Mouse (Mus musculus) liver, embryonic 14.5 days (tissue): ENCODE measurements around the gene Srm. TPM values are rescaled to one million over a fixed set of nuclear protein-coding genes. Genes with fewer than 3 reads are reported as not detected.

Experiments
- ATAC-seq: fragments of 200-750 bp; cut with Nextera tagmentation; 2 replicates; pipeline ENCODE4 v1.8.0; 2017; ENCODE audit warnings: moderate number of reproducible peaks, mild to moderate bottlenecking, moderate library complexity; ENCODE audit not compliant: insufficient read depth
- DNase-seq, 3 experiments: peaks; one replicate each; pipeline ENCODE4 v3.0.0-alpha.2; 2012 to 2013; ENCODE audit warnings: low read depth in 3 of 3, low spot score in 3 of 3
- H3K27ac ChIP-seq: fragments of 300-500 bp; sonication (generic); 2 replicates; pipeline ENCODE4 v1.5.1; 2014; ENCODE audit warnings: moderate library complexity, mild to moderate bottlenecking, control low read depth, inconsistent platforms
- H3K27me3 ChIP-seq: fragments of 300-500 bp; sonication (generic); 2 replicates; pipeline ENCODE4 v1.6.1; 2014; ENCODE audit warnings: mild to moderate bottlenecking, low read length, moderate library complexity; ENCODE audit not compliant: control insufficient read depth, insufficient read depth
- H3K36me3 ChIP-seq: fragments of 300-500 bp; sonication (generic); replicated peaks from 2 replicates; pipeline ENCODE4 v1.6.1; 2014; ENCODE audit warnings: low read depth; ENCODE audit not compliant: control insufficient read depth, insufficient read depth
- H3K4me1 ChIP-seq, 2 experiments: fragments of 200-500 bp in 1 of 2; fragments of 300-500 bp in 1 of 2; sonication (generic) in 1 of 2; replicated peaks; 2 replicates each; pipeline ENCODE4 v1.6.1; 2012 to 2014; ENCODE audit warnings: antibody characterized with exemption in 1 of 2, inconsistent platforms in 1 of 2, low read length in 1 of 2; ENCODE audit not compliant: control insufficient read depth in 2 of 2, insufficient read depth in 2 of 2
- H3K4me2 ChIP-seq: fragments of 300-500 bp; sonication (generic); 2 replicates; pipeline ENCODE4 v1.6.1; 2014; ENCODE audit warnings: low read depth, mild to moderate bottlenecking, control low read depth, moderate library complexity
- H3K4me3 ChIP-seq, 2 experiments: fragments of 200-500 bp in 1 of 2; fragments of 300-500 bp in 1 of 2; sonication (generic) in 1 of 2; 2 replicates each; pipeline ENCODE4 v1.5.1; 2012 to 2014; ENCODE audit warnings: low read depth in 2 of 2, low read length in 2 of 2, mild to moderate bottlenecking in 2 of 2, control low read depth in 1 of 2, inconsistent platforms in 1 of 2, moderate library complexity in 1 of 2; ENCODE audit not compliant: insufficient read depth in 1 of 2
- H3K9ac ChIP-seq: fragments of 300-500 bp; sonication (generic); replicated peaks from 2 replicates; pipeline ENCODE4 v1.6.1; 2014; ENCODE audit warnings: mild to moderate bottlenecking, control low read depth, moderate library complexity
- H3K9me3 ChIP-seq: fragments of 300-500 bp; sonication (generic); 2 replicates; pipeline ENCODE4 v1.6.1; 2016; ENCODE audit warnings: low read length, mixed read lengths; ENCODE audit not compliant: control insufficient read depth
- CTCF ChIP-seq: IDR thresholded peaks from 2 replicates; pipeline ENCODE4 v1.5.1; 2016; ENCODE audit warnings: antibody characterized with exemption, low read depth, control low read depth
- EP300 ChIP-seq: IDR thresholded peaks from 2 replicates; pipeline ENCODE4 v1.6.1; 2016; ENCODE audit warnings: antibody characterized with exemption, low read depth
- WGBS: fragments of 180-500 bp; shearing (Covaris S2); extraction: QIAGEN DNeasy Blood & Tissue Kit; methylation state at CpG from one replicate; pipeline ENCODE4 v1.1.7; 2014; ENCODE audit not compliant: insufficient replicate concordance; 5-methylcytosine and 5-hydroxymethylcytosine counted together
- polyA plus RNA-seq, 2 experiments: library from polyadenylated mRNA; depleted of rRNA in 1 of 2; stranded (reverse) in 1 of 2; unstranded in 1 of 2; fragments of >200 nt; fragmentation: Nextera tagmentation in 1 of 2; extraction: Ambion mirVana in 1 of 2; gene quantifications; 2 replicates each; pipeline versions ENCODE4 v1.2.1 to v1.2.3; 2012 to 2014

Gene Srm
- polyA plus RNA-seq, 2 experiments, result 86.1 to 129 TPM

GRCm38 (mm10) chr4:148563595-148563994, 27.7 kb upstream of the Srm start:
- Histone ChIP-seq H3K9me3 (no peaks in the 10 kb centered on the region), H3K4me2 (no peak overlapping the region), H3K27ac (no peak overlapping the region), H3K27me3 (no peaks in the 10 kb centered on the region), H3K36me3 (peaks cover 82% of the 10 kb centered on the region), H3K4me3 (no peak overlapping the region), H3K9ac (no peak overlapping the region), H3K4me1 (peaks cover 0 to 8% of the 10 kb centered on the region in 2 experiments; a peak in 3 of 4 replicates)
- TF ChIP-seq CTCF (no peak), EP300 (no peak)
- DNase-seq (no peak), ATAC-seq (no peak)
- WGBS, result 82% methylated on average over 12 of the region's 12 CpGs

DNA sequence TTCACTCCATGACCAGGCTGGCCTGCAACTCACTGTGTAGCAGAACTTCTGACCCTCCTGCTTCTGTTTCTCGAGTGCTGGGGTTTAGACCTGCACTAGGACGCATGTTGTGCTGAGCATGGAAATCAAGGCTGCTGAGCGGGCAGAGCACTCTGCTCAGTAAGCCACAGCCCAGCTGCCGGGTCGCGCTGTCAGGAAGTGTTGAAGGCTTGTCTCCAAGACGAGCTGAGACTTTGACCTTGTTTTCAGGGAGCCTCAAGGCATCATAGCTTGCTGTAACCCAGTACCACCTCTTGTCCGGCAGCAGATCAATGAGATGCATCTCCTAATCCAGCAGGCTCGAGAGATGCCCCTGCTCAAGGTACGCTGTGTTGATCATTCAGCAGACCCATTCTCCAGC, 21.2 kb upstream of the Srm start:
- DNase-seq, result no peak
- ATAC-seq, result no peak
- Histone ChIP-seq H3K27me3 (no peaks in the 10 kb centered on the region), H3K4me3 (no peak overlapping the region), H3K36me3 (peaks cover 81% of the 10 kb centered on the region), H3K9ac (no peak overlapping the region), H3K4me2 (no peak overlapping the region), H3K27ac (no peak overlapping the region), H3K9me3 (no peaks in the 10 kb centered on the region), H3K4me1 (no peaks in the 10 kb centered on the region)
- WGBS, result 83% methylated on average over 10 of the region's 10 CpGs
- TF ChIP-seq CTCF (no peak), EP300 (no peak)

- no peak for TF ChIP-seq EP300
- no peak for TF ChIP-seq CTCF
- DNase-seq (no peak), ATAC-seq (no peak)
- no peak overlapping the region for H3K9ac ChIP-seq
- no peak overlapping the region for H3K4me2 ChIP-seq
- no peaks in the 10 kb centered on the region for H3K4me1 ChIP-seq
- H3K27me3 ChIP-seq, result no peaks in the 10 kb centered on the region
- H3K9me3 ChIP-seq, result no peaks in the 10 kb centered on the region
- H3K36me3 ChIP-seq, result peaks cover 81% of the 10 kb centered on the region
- no peak overlapping the region for H3K4me3 ChIP-seq
- H3K27ac ChIP-seq, result no peak overlapping the region
- 90% methylated on average over 9 of the region's 9 CpGs for WGBS
These were observed 20.5 kb upstream of the Srm start for GRCm38 (mm10) chr4:148570693-148571295.

- H3K9me3 ChIP-seq, result no peaks in the 10 kb centered on the region
- no peaks in the 10 kb centered on the region for H3K27me3 ChIP-seq
- TF ChIP-seq CTCF (no peak), EP300 (no peak)
- no peak overlapping the region for H3K4me3 ChIP-seq
- DNase-seq (no peak), ATAC-seq (no peak)
- 61% methylated on average over 7 of the region's 7 CpGs for WGBS
- no peaks in the 10 kb centered on the region for H3K4me1 ChIP-seq
- H3K9ac ChIP-seq, result no peak overlapping the region
- H3K4me2 ChIP-seq, result no peak overlapping the region
- no peak overlapping the region for H3K27ac ChIP-seq
- peaks cover 72% of the 10 kb centered on the region for H3K36me3 ChIP-seq
These were observed 18.1 kb upstream of the Srm start for GRCm38 (mm10) chr4:148573222-148573621.

DNA sequence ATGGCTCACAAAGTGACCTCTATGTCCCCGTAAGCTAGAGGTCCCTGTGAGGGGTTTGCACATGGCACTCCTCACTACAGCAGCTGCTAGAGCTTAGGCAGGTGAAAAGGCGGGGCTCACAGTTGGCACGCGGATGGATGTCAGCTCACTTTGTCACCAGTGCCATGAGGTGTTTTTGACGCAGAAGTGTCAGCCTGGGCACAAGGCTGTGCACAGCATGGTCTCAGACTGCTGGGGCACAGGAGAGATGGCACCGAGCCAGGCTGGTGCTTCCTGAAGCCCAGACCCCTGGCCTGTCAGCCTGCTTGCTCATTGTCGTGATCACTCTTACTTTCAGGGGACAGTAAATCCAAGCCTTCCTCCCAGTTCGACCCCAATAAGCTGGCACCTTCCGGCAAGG, 10.5 kb upstream of the Srm start:
- H3K9me3 ChIP-seq, result no peaks in the 10 kb centered on the region
- WGBS, result 86% methylated on average over 9 of the region's 9 CpGs
- H3K27me3 ChIP-seq, result no peaks in the 10 kb centered on the region
- no peak overlapping the region for H3K4me3 ChIP-seq
- DNase-seq, result no peak
- H3K36me3 ChIP-seq, result peaks cover 32% of the 10 kb centered on the region
- H3K4me2 ChIP-seq, result no peak overlapping the region
- peaks cover 0 to 9% of the 10 kb centered on the region in 2 experiments; a peak in 2 of 4 replicates for H3K4me1 ChIP-seq
- ATAC-seq, result no peak
- TF ChIP-seq EP300 (no peak), CTCF (no peak)
- H3K9ac ChIP-seq, result no peak overlapping the region
- no peak overlapping the region for H3K27ac ChIP-seq
